Mouse (Mus musculus) layer of hippocampus, postnatal 36 days (tissue): ENCODE results near the gene Nmrk1. TPM values are rescaled to one million over a fixed set of nuclear protein-coding genes. Genes with fewer than 3 reads are reported as not detected.

Experiments
- DNase-seq, 2 experiments: peaks; one replicate each; pipeline ENCODE4 v3.0.0; 2022
- total RNA-seq, 2 experiments: library from RNA; stranded (reverse); gene quantifications; 2 replicates each; pipeline ENCODE4 v1.2.3; 2021

Nmrk1 gene
- total RNA-seq, 2 experiments from 2014 or later, result 9.5 to 9.6 TPM

- no peak for DNase-seq
These were observed 14.2 kb upstream of the Nmrk1 start for GRCm38 (mm10) chr19:18617504-18617903.

- DNase-seq, result no peak
These were observed 12.7 kb upstream of the Nmrk1 start for GRCm38 (mm10) chr19:18619060-18619459.

- no peak for DNase-seq
These were observed 12.1 kb upstream of the Nmrk1 start for GRCm38 (mm10) chr19:18619691-18620090.

- no peak for DNase-seq
These were observed 7.9 kb upstream of the Nmrk1 start for GRCm38 (mm10) chr19:18623894-18624293.

GRCm38 (mm10) chr19:18629589-18629988 lies 2.2 kb upstream of the Nmrk1 start:
- no peak for DNase-seq

GRCm38 (mm10) chr19:18630221-18631119 lies 1.3 kb upstream of the Nmrk1 start:
- DNase-seq, result no peak

GRCm38 (mm10) chr19:18631161-18631643 lies 548 bp upstream of the Nmrk1 start:
- DNase-seq, result peak; percentile 43 to 48

- DNase-seq, result no peak
These were observed 758 bp downstream of the Nmrk1 start for GRCm38 (mm10) chr19:18632231-18633185.

- no peak for DNase-seq
These were observed 6.2 kb downstream of the Nmrk1 start for GRCm38 (mm10) chr19:18637954-18638353.

GRCm38 (mm10) chr19:18638949-18639348 lies 7.2 kb downstream of the Nmrk1 start:
- no peak for DNase-seq

GRCm38 (mm10) chr19:18639552-18639951 lies 7.8 kb downstream of the Nmrk1 start:
- DNase-seq, result no peak

- no peak for DNase-seq
These were observed 9.3 kb downstream of the Nmrk1 start for GRCm38 (mm10) chr19:18641001-18641400.

GRCm38 (mm10) chr19:18643411-18643810 lies 11.7 kb downstream of the Nmrk1 start:
- DNase-seq, result no peak

GRCm38 (mm10) chr19:18644084-18644483 lies 12.3 kb downstream of the Nmrk1 start:
- no peak for DNase-seq

GRCm38 (mm10) chr19:18646397-18646796 lies 14.6 kb downstream of the Nmrk1 start:
- DNase-seq, result no peak

GRCm38 (mm10) chr19:18646853-18647420 lies 15.2 kb downstream of the Nmrk1 start:
- DNase-seq, result no peak

GRCm38 (mm10) chr19:18647775-18648557 lies 16.2 kb downstream of the Nmrk1 start:
- no peak for DNase-seq

- DNase-seq, result no peak
These were observed 16.8 kb downstream of the Nmrk1 start for GRCm38 (mm10) chr19:18648558-18648945.

- no peak for DNase-seq
These were observed 18.2 kb downstream of the Nmrk1 start for GRCm38 (mm10) chr19:18649955-18650354.

GRCm38 (mm10) chr19:18650473-18650872 lies 18.7 kb downstream of the Nmrk1 start:
- DNase-seq, result no peak

- no peak for DNase-seq
These were observed 20.8 kb downstream of the Nmrk1 start for GRCm38 (mm10) chr19:18652592-18652991.

GRCm38 (mm10) chr19:18653058-18653457 lies 21.3 kb downstream of the Nmrk1 start:
- no peak for DNase-seq
